Mouse (Mus musculus): Measurements from ENCODE around the gene Myo3b. TPM values are rescaled to one million over a fixed set of nuclear protein-coding genes. Genes with fewer than 3 reads are reported as not detected.

Gene Myo3b
- polyA plus RNA-seq (2012; rRNA removed) = not detected in 2 replicates

DNA sequence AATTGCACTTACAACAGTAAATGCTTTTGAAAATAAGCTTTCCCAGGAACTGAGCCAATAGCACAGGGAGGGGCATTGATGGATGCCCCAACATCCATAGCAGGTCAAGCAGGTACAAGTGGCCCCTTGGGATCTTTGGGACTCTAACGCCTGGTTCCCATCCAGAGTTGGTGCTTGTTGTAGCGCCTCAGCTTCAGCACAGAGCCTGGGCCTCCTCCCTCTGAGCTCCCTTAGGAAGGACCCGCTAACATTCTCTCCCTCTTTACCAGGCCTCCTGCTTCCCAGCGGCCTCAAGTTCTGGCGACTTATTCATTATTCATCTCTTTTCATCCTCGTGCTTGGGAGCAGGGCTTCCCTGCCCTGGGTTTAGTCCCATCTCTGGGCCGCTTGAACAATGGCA is at the start of gene Myo3b:
TSS of gene Myo3b (plus strand) at position 375 of the 400 bp plus-strand sequence.

Other genes with a start within 250 kb of the Myo3b start
- 0.09 and 0.13 TPM in 2 replicates for gene Ccdc173, start 249.6 kb upstream of the Myo3b start, polyA plus RNA-seq (2012; rRNA removed)
- 91.9 and 92.0 TPM in 2 replicates for gene Phospho2, start 249.5 kb upstream of the Myo3b start, polyA plus RNA-seq (2012; rRNA removed)
- gene Klhl23, start 217.2 kb upstream of the Myo3b start, polyA plus RNA-seq (2012; rRNA removed) = 3.9 and 5.0 TPM in 2 replicates
- gene Ssb, start 177.6 kb upstream of the Myo3b start, polyA plus RNA-seq (2012; rRNA removed) = 0.64 and 0.72 TPM in 2 replicates
- gene Mettl5, start 153.5 kb upstream of the Myo3b start, polyA plus RNA-seq (2012; rRNA removed) = 6.2 and 9.6 TPM in 2 replicates
- 8.5 and 10.4 TPM in 2 replicates for gene Ubr3, start 141.9 kb upstream of the Myo3b start, polyA plus RNA-seq (2012; rRNA removed)